In the genomic region with DNA sequence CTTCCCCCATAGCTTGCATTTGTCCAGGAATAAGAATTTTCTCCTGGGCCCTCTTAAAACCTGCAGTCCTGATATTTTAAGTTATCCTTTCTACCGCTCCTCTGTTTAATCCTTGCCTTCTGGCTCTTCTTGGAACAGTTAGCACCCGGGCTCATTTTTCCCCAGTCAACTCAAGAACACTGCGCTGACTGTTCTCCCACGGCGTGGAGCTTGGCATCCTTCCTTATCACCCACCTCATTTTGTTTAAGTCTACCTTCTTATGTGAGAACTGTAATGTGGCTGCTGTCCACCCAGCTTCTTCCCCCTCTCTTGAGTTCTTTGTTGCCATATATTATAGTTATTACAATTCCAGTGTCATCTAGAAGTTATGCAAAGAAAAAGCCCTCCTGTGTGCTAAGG, we compare ENCODE assay signal across 22 mouse cellular contexts. TPM values are rescaled to one million over a fixed set of nuclear protein-coding genes. Genes with fewer than 3 reads are reported as not detected.
DNase-seq lines count a peak whose midpoint lies in the region; ATAC-seq and TF ChIP-seq lines count a peak whose summit lies in the region.
"Had no signal": no experiment of that assay in that cellular context is flagged by ENCODE, and none has a peak within 500 bp of the region (broad histone marks: within the 10 kb centered on the region; RNA-seq: fewer than 3 reads in every experiment).

No protein-coding gene starts in this region.

- peaks cover 33% of the 10 kb centered on the region for H3K4me1 ChIP-seq in embryonic facial prominence, embryonic 13.5 days
- H3K4me1 ChIP-seq in embryonic facial prominence, embryonic 10.5 days = peaks cover 14% of the 10 kb centered on the region
- H3K4me1 ChIP-seq in limb, embryonic 12.5 days (replicated peaks) = peaks cover 50% of the 10 kb centered on the region
- no peaks in the 10 kb centered on the region; the same call in 1 of the 2 replicates for H3K4me1 ChIP-seq in hindbrain, postnatal 0 days (ENCODE audit: insufficient read depth, low read length)

- no peaks in the 10 kb centered on the region for H3K9me3 ChIP-seq in embryonic facial prominence, embryonic 13.5 days
- H3K9me3 ChIP-seq in embryonic facial prominence, embryonic 10.5 days = no peaks in the 10 kb centered on the region
- H3K9me3 ChIP-seq in limb, embryonic 12.5 days = no peaks in the 10 kb centered on the region
- H3K9me3 ChIP-seq in hindbrain, postnatal 0 days (ENCODE audit: low read length) = no peaks in the 10 kb centered on the region
- H3K9me3 ChIP-seq: hindbrain, embryonic 12.5 days; liver, embryonic 12.5 days had no signal

- H3K9ac ChIP-seq in embryonic facial prominence, embryonic 13.5 days = no peak overlapping the region
- H3K9ac ChIP-seq in limb, embryonic 12.5 days (replicated peaks) = no peak overlapping the region
- no peak overlapping the region for H3K9ac ChIP-seq in hindbrain, postnatal 0 days (replicated peaks; ENCODE audit: low read length)
- H3K9ac ChIP-seq: hindbrain, embryonic 12.5 days; liver, embryonic 12.5 days had no signal

- ATAC-seq in embryonic facial prominence, embryonic 13.5 days (ENCODE audit: insufficient number of reproducible peaks, insufficient read depth, low FRiP score, low TSS enrichment, low read depth) = no peak
- no peak for ATAC-seq in limb, embryonic 12.5 days (ENCODE audit: insufficient number of reproducible peaks, insufficient read depth, low FRiP score, low TSS enrichment, low read depth)
- ATAC-seq in hindbrain, postnatal 0 days = no peak
- ATAC-seq: activated CD4-positive, CD25-positive, alpha-beta regulatory T cell, adult 4 months; forebrain, embryonic 14.5 days; liver, embryonic 12.5 days had no signal

- TF ChIP-seq CTCF in hindbrain, postnatal 0 days (IDR thresholded peaks at IDR 0.05; ENCODE audit: low read depth) = no peak

- DNase-seq in embryonic facial prominence, embryonic 10.5 days (ENCODE audit: low spot score) = no peak
- peak; percentile 19 for DNase-seq in left cerebral cortex, adult 11 months (ENCODE audit: low spot score)
- no peak for DNase-seq in left cerebral cortex, postnatal 4 days
- DNase-seq in right cerebral cortex, postnatal 25 days = peak; percentile 59
- no peak for DNase-seq in embryo, embryonic 10 days (ENCODE audit: low spot score)
- no peak for DNase-seq in hindbrain, postnatal 0 days (ENCODE audit: low spot score)
- DNase-seq: adrenal gland, adult 8-10 months; cerebellum, adult 18-20 months; cerebellum, postnatal 14 days; gastrocnemius, adult 2 months; kidney, adult 2 months; lung, adult 18-20 months; lung, postnatal 10 days; thymus, postnatal 14 days had no signal

- no peak overlapping the region for H3K4me2 ChIP-seq in embryonic facial prominence, embryonic 13.5 days
- no peak overlapping the region for H3K4me2 ChIP-seq in limb, embryonic 12.5 days
- no peak overlapping the region for H3K4me2 ChIP-seq in hindbrain, postnatal 0 days (ENCODE audit: low read depth, low read length)
- H3K4me2 ChIP-seq: hindbrain, embryonic 12.5 days; liver, embryonic 12.5 days; midbrain, embryonic 11.5 days had no signal

- no peaks in the 10 kb centered on the region for H3K27me3 ChIP-seq in embryonic facial prominence, embryonic 13.5 days
- H3K27me3 ChIP-seq in embryonic facial prominence, embryonic 10.5 days (replicated peaks; ENCODE audit: low read depth, poor library complexity, severe bottlenecking) = no peaks in the 10 kb centered on the region
- no peaks in the 10 kb centered on the region for H3K27me3 ChIP-seq in limb, embryonic 12.5 days
- no peaks in the 10 kb centered on the region for H3K27me3 ChIP-seq in hindbrain, postnatal 0 days (ENCODE audit: insufficient read depth, low read length)
- H3K27me3 ChIP-seq: hindbrain, embryonic 12.5 days; liver, embryonic 12.5 days had no signal

- H3K27ac ChIP-seq in embryonic facial prominence, embryonic 13.5 days = 0 out of 2 replicates have a peak overlapping the region, but pooled peaks have one; percentile 4
- no peak overlapping the region for H3K27ac ChIP-seq in embryonic facial prominence, embryonic 10.5 days (replicated peaks)
- H3K27ac ChIP-seq in limb, embryonic 12.5 days = peak overlapping the region; percentile 64
- H3K27ac ChIP-seq in hindbrain, postnatal 0 days = no peak overlapping the region
- H3K27ac ChIP-seq: gastrocnemius, adult 2 months; hindbrain, embryonic 12.5 days; kidney, postnatal 0 days; liver, embryonic 12.5 days had no signal

- H3K36me3 ChIP-seq in embryonic facial prominence, embryonic 13.5 days = no peaks in the 10 kb centered on the region
- H3K36me3 ChIP-seq in embryonic facial prominence, embryonic 10.5 days (replicated peaks) = no peaks in the 10 kb centered on the region
- no peaks in the 10 kb centered on the region for H3K36me3 ChIP-seq in limb, embryonic 12.5 days
- H3K36me3 ChIP-seq in hindbrain, postnatal 0 days (ENCODE audit: insufficient read depth, low read length) = no peaks in the 10 kb centered on the region
- H3K36me3 ChIP-seq: hindbrain, embryonic 12.5 days; liver, embryonic 12.5 days had no signal

- intact Hi-C loops in left cerebral cortex, postnatal 4 days (cut with DNase I) = no loop called here

- 77% methylated on average over 5 of the region's 5 CpGs for WGBS in embryonic facial prominence, embryonic 13.5 days
- 87% methylated on average over 5 of the region's 5 CpGs for WGBS in embryonic facial prominence, embryonic 10.5 days
- 71% methylated on average over 5 of the region's 5 CpGs for WGBS in limb, embryonic 12.5 days
- 75% methylated on average over 5 of the region's 5 CpGs for WGBS in hindbrain, postnatal 0 days

- no peak overlapping the region for H3K4me3 ChIP-seq in embryonic facial prominence, embryonic 13.5 days
- H3K4me3 ChIP-seq in embryonic facial prominence, embryonic 10.5 days = no peak overlapping the region
- H3K4me3 ChIP-seq in limb, embryonic 12.5 days (replicated peaks) = no peak overlapping the region
- no peak overlapping the region for H3K4me3 ChIP-seq in hindbrain, postnatal 0 days (ENCODE audit: low read length)
- H3K4me3 ChIP-seq: gastrocnemius, adult 2 months; hindbrain, embryonic 12.5 days; liver, embryonic 12.5 days had no signal

RNA-seq across cellular contexts. Expression of gene Hmgcll1, which starts 25.1 kb away (rescaled TPM):
- 3.9 and 5.1 TPM in 2 replicates for polyA plus RNA-seq in embryonic facial prominence, embryonic 13.5 days (2015; fragmentation: Nextera tagmentation; extraction: Ambion mirVana)
- 4.0 TPM in 2 replicates for polyA plus RNA-seq in embryonic facial prominence, embryonic 10.5 days (2016; fragmentation: Nextera tagmentation; extraction: Ambion mirVana)
- 10 to 100 TPM; 28.8 to 30.0 TPM for total RNA-seq in left cerebral cortex, postnatal 4 days (2021)
- 5.3 and 6.7 TPM in 2 replicates for polyA plus RNA-seq in limb, embryonic 12.5 days (2016; fragmentation: Nextera tagmentation; extraction: Ambion mirVana)
- total RNA-seq in hindbrain, postnatal 0 days (2014; rRNA removed) = 15.5 and 29.6 TPM in 2 replicates
- polyA plus RNA-seq in hindbrain, postnatal 0 days (2015; fragmentation: Nextera tagmentation; extraction: Ambion mirVana) = 14.1 and 16.0 TPM in 2 replicates
- polyA plus RNA-seq: activated CD4-positive, CD25-positive, alpha-beta regulatory T cell, adult 4 months had no signal

Comparison
In these comparisons a context has a peak if more than half of its experiments do, and no peak if none do; other contexts are left out.
1. H3K27ac ChIP-seq: peak in embryonic facial prominence, embryonic 13.5 days (single experiment) and limb, embryonic 12.5 days (single experiment); none in embryonic facial prominence, embryonic 10.5 days (single experiment) and hindbrain, postnatal 0 days (single experiment).
2. DNase-seq: peak in left cerebral cortex, adult 11 months (single experiment) and right cerebral cortex, postnatal 25 days (single experiment); none in embryonic facial prominence, embryonic 10.5 days (single experiment), left cerebral cortex, postnatal 4 days (single experiment), embryo, embryonic 10 days (single experiment) and hindbrain, postnatal 0 days (single experiment).